Mouse (Mus musculus) hindbrain, embryonic 11.5 days (tissue): ENCODE data around the gene Mpi. TPM values are rescaled to one million over a fixed set of nuclear protein-coding genes. Genes with fewer than 3 reads are reported as not detected.

Source experiments
- ATAC-seq: fragments of 200-750 bp; cut with Nextera tagmentation; 2 replicates; pipeline ENCODE4 v1.8.0; 2017; ENCODE audit warnings: mild to moderate bottlenecking, moderate TSS enrichment, moderate library complexity; ENCODE audit not compliant: low FRiP score
- DNase-seq: peaks from one replicate; pipeline ENCODE4 v3.0.0-alpha.2; 2015; ENCODE audit warnings: low spot score
- H3K27ac ChIP-seq: fragments of 300-500 bp; sonication (generic); 2 replicates; pipeline ENCODE4 v1.5.1; 2014; ENCODE audit warnings: mild to moderate bottlenecking, low read depth, low read length
- H3K27me3 ChIP-seq: fragments of 300-500 bp; sonication (generic); 2 replicates; pipeline ENCODE4 v1.6.1; 2014; ENCODE audit warnings: mild to moderate bottlenecking, low read length, moderate library complexity, mixed read lengths; ENCODE audit not compliant: control insufficient read depth, insufficient read depth
- H3K36me3 ChIP-seq: fragments of 300-500 bp; sonication (generic); 2 replicates; pipeline ENCODE4 v1.6.1; 2014; ENCODE audit warnings: mild to moderate bottlenecking, low read length, moderate library complexity, mixed read lengths; ENCODE audit not compliant: control insufficient read depth, insufficient read depth
- H3K4me1 ChIP-seq: fragments of 300-500 bp; sonication (generic); replicated peaks from 2 replicates; pipeline ENCODE4 v1.6.1; 2014; ENCODE audit warnings: low read length, mixed read lengths; ENCODE audit not compliant: control insufficient read depth, insufficient read depth
- H3K4me2 ChIP-seq: fragments of 300-500 bp; sonication (generic); replicated peaks from 2 replicates; pipeline ENCODE4 v1.6.1; 2014; ENCODE audit warnings: mild to moderate bottlenecking, low read depth, low read length
- H3K4me3 ChIP-seq: fragments of 300-500 bp; sonication (generic); 2 replicates; pipeline ENCODE4 v1.5.1; 2014; ENCODE audit warnings: low read depth, low read length
- H3K9ac ChIP-seq: fragments of 300-500 bp; sonication (generic); 2 replicates; pipeline ENCODE4 v1.6.1; 2014; ENCODE audit warnings: low read depth, low read length
- H3K9me3 ChIP-seq: fragments of 300-500 bp; sonication (generic); 2 replicates; pipeline ENCODE4 v1.6.1; 2016; ENCODE audit warnings: low read length; ENCODE audit not compliant: control insufficient read depth
- WGBS: fragments of 180-500 bp; shearing (Covaris S2); extraction: QIAGEN DNeasy Blood & Tissue Kit; methylation state at CpG from one replicate; pipeline ENCODE4 v1.1.7; 2014; 5-methylcytosine and 5-hydroxymethylcytosine counted together
- polyA plus RNA-seq: library from polyadenylated mRNA; unstranded; fragments of >200 nt; fragmentation: Nextera tagmentation; extraction: Ambion mirVana; gene quantifications from 2 replicates; pipeline ENCODE4 v1.2.1, GENCODE M21; 2014

Gene Mpi
- polyA plus RNA-seq, 1 experiment from 2014 or later, result 50.0 TPM

- Histone ChIP-seq H3K27me3 (no peaks in the 10 kb centered on the region), H3K4me1 (peaks cover 2% of the 10 kb centered on the region; the same call in 1 of the 2 replicates), H3K36me3 (0 out of 2 replicates have a peak, but pooled peaks cover 2% of the 10 kb centered on the region), H3K27ac (no peak overlapping the region), H3K4me3 (no peak overlapping the region), H3K4me2 (no peak overlapping the region), H3K9ac (no peak overlapping the region), H3K9me3 (no peaks in the 10 kb centered on the region)
- peak; percentile 30 for DNase-seq
- ATAC-seq, result no peak
- WGBS, result 38% methylated on average over 11 of the region's 12 CpGs
Measured at GRCm38 (mm10) chr9:57593454-57594173, 41.1 kb upstream of the Mpi start.

- 0 out of 2 replicates have a peak, but pooled peaks cover 2% of the 10 kb centered on the region for H3K36me3 ChIP-seq
- no peak overlapping the region for H3K9ac ChIP-seq
- no peaks in the 10 kb centered on the region for H3K27me3 ChIP-seq
- H3K9me3 ChIP-seq, result no peaks in the 10 kb centered on the region
- WGBS, result 34% methylated on average over 5 of the region's 5 CpGs
- no peak overlapping the region for H3K27ac ChIP-seq
- H3K4me1 ChIP-seq, result no peaks in the 10 kb centered on the region
- no peak for DNase-seq
- ATAC-seq, result no peak
- no peak overlapping the region for H3K4me3 ChIP-seq
- H3K4me2 ChIP-seq, result no peak overlapping the region
Measured at GRCm38 (mm10) chr9:57590726-57591125, 38.2 kb upstream of the Mpi start.

GRCm38 (mm10) chr9:57589224-57590126 is 36.9 kb upstream of the Mpi start, which contains the start of gene Ulk3:
Ulk3 (plus strand) TSS chr9:57589452.
- Histone ChIP-seq H3K9me3 (no peaks in the 10 kb centered on the region), H3K4me1 (no peaks in the 10 kb centered on the region), H3K4me3 (peak within 1 kb of the TSS; percentile 79), H3K27me3 (no peaks in the 10 kb centered on the region), H3K36me3 (no peaks in the 10 kb centered on the region), H3K4me2 (peak within 1 kb of the TSS; percentile 93), H3K27ac (peak within 1 kb of the TSS; percentile 70), H3K9ac (peak within 1 kb of the TSS; percentile 76)
- WGBS, result under 1% methylated on average over 58 of the region's 58 CpGs
- DNase-seq (peak; percentile 77), ATAC-seq (peak; percentile 78)

GRCm38 (mm10) chr9:57584991-57585390 is 32.4 kb upstream of the Mpi start:
- Histone ChIP-seq H3K4me3 (no peak overlapping the region), H3K27ac (no peak overlapping the region), H3K9me3 (no peaks in the 10 kb centered on the region), H3K36me3 (no peaks in the 10 kb centered on the region), H3K9ac (no peak overlapping the region), H3K4me1 (no peaks in the 10 kb centered on the region), H3K4me2 (no peak overlapping the region), H3K27me3 (no peaks in the 10 kb centered on the region)
- ATAC-seq, result no peak
- 85% methylated on average over 3 of the region's 3 CpGs for WGBS
- DNase-seq, result no peak

GRCm38 (mm10) chr9:57577144-57577849 is 24.7 kb upstream of the Mpi start:
- ATAC-seq (no peak), DNase-seq (no peak)
- Histone ChIP-seq H3K9ac (no peak overlapping the region), H3K4me3 (no peak overlapping the region), H3K4me1 (no peaks in the 10 kb centered on the region), H3K27ac (no peak overlapping the region), H3K27me3 (no peaks in the 10 kb centered on the region), H3K4me2 (no peak overlapping the region), H3K36me3 (peaks cover 5% of the 10 kb centered on the region; the same call in 1 of the 2 replicates), H3K9me3 (no peaks in the 10 kb centered on the region)
- WGBS, result 87% methylated on average over 6 of the region's 6 CpGs

GRCm38 (mm10) chr9:57575577-57575976 is 23.0 kb upstream of the Mpi start:
- Histone ChIP-seq H3K27ac (no peak overlapping the region), H3K36me3 (peaks cover 5% of the 10 kb centered on the region; the same call in 1 of the 2 replicates), H3K9me3 (no peaks in the 10 kb centered on the region), H3K4me2 (no peak overlapping the region), H3K27me3 (no peaks in the 10 kb centered on the region), H3K4me1 (no peaks in the 10 kb centered on the region), H3K9ac (no peak overlapping the region), H3K4me3 (no peak overlapping the region)
- WGBS, result 87% methylated on average over 3 of the region's 3 CpGs
- no peak for ATAC-seq
- DNase-seq, result no peak

- Histone ChIP-seq H3K4me1 (no peaks in the 10 kb centered on the region), H3K4me2 (no peak overlapping the region), H3K9ac (no peak overlapping the region), H3K27me3 (no peaks in the 10 kb centered on the region), H3K4me3 (no peak overlapping the region), H3K9me3 (no peaks in the 10 kb centered on the region), H3K27ac (no peak overlapping the region), H3K36me3 (peaks cover 2% of the 10 kb centered on the region; the same call in 1 of the 2 replicates)
- DNase-seq (no peak), ATAC-seq (no peak)
Measured at GRCm38 (mm10) chr9:57574397-57574796, 21.8 kb upstream of the Mpi start.

GRCm38 (mm10) chr9:57568500-57568899 is 15.9 kb upstream of the Mpi start:
- Histone ChIP-seq H3K4me3 (no peak overlapping the region), H3K27me3 (no peaks in the 10 kb centered on the region), H3K9me3 (no peaks in the 10 kb centered on the region), H3K4me1 (no peaks in the 10 kb centered on the region), H3K9ac (no peak overlapping the region), H3K4me2 (no peak overlapping the region), H3K27ac (no peak overlapping the region), H3K36me3 (0 out of 2 replicates have a peak, but pooled peaks cover 4% of the 10 kb centered on the region)
- no peak for ATAC-seq
- WGBS, result 89% methylated on average over 6 of the region's 6 CpGs
- no peak for DNase-seq
